Mouse (Mus musculus) liver, embryonic 16.5 days (tissue): ENCODE results near the gene Sp6. TPM values are rescaled to one million over a fixed set of nuclear protein-coding genes. Genes with fewer than 3 reads are reported as not detected.

ENCODE experiments used
- ATAC-seq: fragments of 200-750 bp; cut with Nextera tagmentation; 2 replicates; pipeline ENCODE4 v1.8.0; 2017; ENCODE audit warnings: low read depth, mild to moderate bottlenecking, moderate number of reproducible peaks, moderate library complexity
- H3K27ac ChIP-seq: fragments of 300-500 bp; sonication (generic); 2 replicates; pipeline ENCODE4 v1.5.1; 2014; ENCODE audit warnings: mild to moderate bottlenecking, low read length
- H3K27me3 ChIP-seq: fragments of 300-500 bp; sonication (generic); 2 replicates; pipeline ENCODE4 v1.6.1; 2014; ENCODE audit warnings: low read depth, low read length, mixed read lengths; ENCODE audit not compliant: control insufficient read depth, insufficient read depth
- H3K36me3 ChIP-seq: fragments of 300-500 bp; sonication (generic); 2 replicates; pipeline ENCODE4 v1.6.1; 2014; ENCODE audit warnings: mild to moderate bottlenecking; ENCODE audit not compliant: control insufficient read depth, insufficient read depth
- H3K4me1 ChIP-seq: fragments of 300-500 bp; sonication (generic); 2 replicates; pipeline ENCODE4 v1.6.1; 2014; ENCODE audit warnings: low read depth, low read length, mixed read lengths; ENCODE audit not compliant: control insufficient read depth
- H3K4me2 ChIP-seq: fragments of 300-500 bp; sonication (generic); 2 replicates; pipeline ENCODE4 v1.6.1; 2014; ENCODE audit warnings: low read depth, low read length, mixed read lengths
- H3K4me3 ChIP-seq: fragments of 300-500 bp; sonication (generic); 2 replicates; pipeline ENCODE4 v1.5.1; 2014; ENCODE audit warnings: low read depth, mild to moderate bottlenecking, low read length
- H3K9ac ChIP-seq: fragments of 300-500 bp; sonication (generic); 2 replicates; pipeline ENCODE4 v1.6.1; 2014; ENCODE audit warnings: low read depth, low read length
- H3K9me3 ChIP-seq: fragments of 300-500 bp; sonication (generic); replicated peaks from 2 replicates; pipeline ENCODE4 v1.6.1; 2016; ENCODE audit warnings: low read length; ENCODE audit not compliant: control insufficient read depth
- WGBS: fragments of 180-500 bp; shearing (Covaris S2); extraction: QIAGEN DNeasy Blood & Tissue Kit; methylation state at CpG from one replicate; pipeline ENCODE4 v1.1.7; 2014; ENCODE audit not compliant: insufficient replicate concordance; 5-methylcytosine and 5-hydroxymethylcytosine counted together
- polyA plus RNA-seq: library from polyadenylated mRNA; unstranded; fragments of >200 nt; fragmentation: Nextera tagmentation; extraction: Ambion mirVana; gene quantifications from 2 replicates; pipeline ENCODE4 v1.2.1, GENCODE M21; 2015

Gene Sp6
- polyA plus RNA-seq, 1 experiment from 2014 or later = not detected

GRCm38 (mm10) chr11:97007093-97007794 lies 6.0 kb upstream of the Sp6 start:
- Histone ChIP-seq H3K27ac (no peak overlapping the region), H3K4me2 (no peak overlapping the region), H3K36me3 (no peaks in the 10 kb centered on the region), H3K9ac (no peak overlapping the region), H3K4me1 (no peaks in the 10 kb centered on the region), H3K4me3 (no peak overlapping the region), H3K27me3 (peaks cover 19% of the 10 kb centered on the region), H3K9me3 (no peaks in the 10 kb centered on the region)
- WGBS = 44% methylated on average over 9 of the region's 9 CpGs
- ATAC-seq = no peak

- no peak overlapping the region for H3K4me3 ChIP-seq
- peaks cover 24% of the 10 kb centered on the region for H3K27me3 ChIP-seq
- H3K9me3 ChIP-seq = no peaks in the 10 kb centered on the region
- no peaks in the 10 kb centered on the region for H3K4me1 ChIP-seq
- WGBS = 34% methylated on average over 8 of the region's 8 CpGs
- H3K9ac ChIP-seq = no peak overlapping the region
- ATAC-seq = no peak
- no peak overlapping the region for H3K27ac ChIP-seq
- no peaks in the 10 kb centered on the region for H3K36me3 ChIP-seq
- no peak overlapping the region for H3K4me2 ChIP-seq
Observed at GRCm38 (mm10) chr11:97009198-97009790, 3.9 kb upstream of the Sp6 start.

- ATAC-seq = no peak
- peaks cover 9% of the 10 kb centered on the region for H3K4me1 ChIP-seq
- WGBS = 1% methylated on average over 36 of the region's 36 CpGs
- H3K4me3 ChIP-seq = peak overlapping the region; percentile 27; the same call in 1 of the 2 replicates
- H3K4me2 ChIP-seq = no peak overlapping the region
- H3K9me3 ChIP-seq = no peaks in the 10 kb centered on the region
- H3K36me3 ChIP-seq = no peaks in the 10 kb centered on the region
- no peak overlapping the region for H3K9ac ChIP-seq
- no peak overlapping the region for H3K27ac ChIP-seq
- peaks cover 90% of the 10 kb centered on the region for H3K27me3 ChIP-seq
Observed at GRCm38 (mm10) chr11:97017696-97018582, 4.7 kb downstream of the Sp6 start.

GRCm38 (mm10) chr11:97018583-97019344 lies 5.6 kb downstream of the Sp6 start:
- no peak overlapping the region for H3K9ac ChIP-seq
- H3K9me3 ChIP-seq = no peaks in the 10 kb centered on the region
- H3K4me1 ChIP-seq = peaks cover 9% of the 10 kb centered on the region
- peak overlapping the region; percentile 27 for H3K4me3 ChIP-seq
- ATAC-seq = no peak
- H3K4me2 ChIP-seq = peak overlapping the region; percentile 40
- no peaks in the 10 kb centered on the region for H3K36me3 ChIP-seq
- under 1% methylated on average over 53 of the region's 68 CpGs for WGBS
- no peak overlapping the region for H3K27ac ChIP-seq
- H3K27me3 ChIP-seq = peaks cover 94% of the 10 kb centered on the region

GRCm38 (mm10) chr11:97019345-97019708 lies 6.1 kb downstream of the Sp6 start:
- no peak for ATAC-seq
- Histone ChIP-seq H3K4me3 (no peak overlapping the region), H3K9me3 (no peaks in the 10 kb centered on the region), H3K27me3 (peaks cover 95% of the 10 kb centered on the region), H3K4me1 (peaks cover 9% of the 10 kb centered on the region), H3K27ac (no peak overlapping the region), H3K4me2 (no peak overlapping the region), H3K9ac (no peak overlapping the region), H3K36me3 (no peaks in the 10 kb centered on the region)
- 13% methylated on average over 13 of the region's 13 CpGs for WGBS

GRCm38 (mm10) chr11:97021121-97021765 lies 8.0 kb downstream of the Sp6 start:
- 3% methylated on average over 27 of the region's 27 CpGs for WGBS
- Histone ChIP-seq H3K4me2 (peak overlapping the region; percentile 79), H3K27me3 (peaks cover 86% of the 10 kb centered on the region)

GRCm38 (mm10) chr11:97021873-97022484 lies 8.8 kb downstream of the Sp6 start:
- Histone ChIP-seq H3K27me3 (peaks cover 78% of the 10 kb centered on the region), H3K36me3 (no peaks in the 10 kb centered on the region), H3K9ac (peak overlapping the region; percentile 63), H3K4me2 (peak overlapping the region; percentile 79), H3K4me1 (peaks cover 15% of the 10 kb centered on the region), H3K9me3 (no peaks in the 10 kb centered on the region), H3K27ac (no peak overlapping the region), H3K4me3 (peak overlapping the region; percentile 62)
- WGBS = 1% methylated on average over 50 of the region's 50 CpGs
- ATAC-seq = peak; percentile 39

More at GRCm38 (mm10) chr11:97021121-97021765, 8.0 kb downstream of the Sp6 start:
- Histone ChIP-seq H3K36me3 (no peaks in the 10 kb centered on the region), H3K27ac (no peak overlapping the region), H3K9me3 (no peaks in the 10 kb centered on the region), H3K4me1 (peaks cover 15% of the 10 kb centered on the region), H3K4me3 (peak overlapping the region; percentile 62), H3K9ac (no peak overlapping the region; the same call in 1 of the 2 replicates)
- ATAC-seq = no peak

- no peak overlapping the region for H3K27ac ChIP-seq
Observed at GRCm38 (mm10) chr11:97024977-97025376, 11.8 kb downstream of the Sp6 start.

More at GRCm38 (mm10) chr11:97024977-97025376, 11.8 kb downstream of the Sp6 start:
- Histone ChIP-seq H3K4me2 (no peak overlapping the region), H3K36me3 (no peaks in the 10 kb centered on the region), H3K27me3 (peaks cover 49% of the 10 kb centered on the region), H3K4me3 (no peak overlapping the region), H3K4me1 (peaks cover 17% of the 10 kb centered on the region), H3K9ac (no peak overlapping the region), H3K9me3 (no peaks in the 10 kb centered on the region)
- WGBS = 60% methylated on average over 10 of the region's 10 CpGs
- ATAC-seq = no peak
